Mouse (Mus musculus) ES-Bruce4 (cell line): Measurements from ENCODE around the gene Fbxl8. TPM values are rescaled to one million over a fixed set of nuclear protein-coding genes. Genes with fewer than 3 reads are reported as not detected.

Experiments
- H3K27ac ChIP-seq: 2 replicates; pipeline ENCODE4 v1.5.1; 2012; ENCODE audit warnings: low read length, inconsistent platforms; ENCODE audit not compliant: insufficient read depth
- H3K27me3 ChIP-seq: 2 replicates; pipeline ENCODE4 v1.6.1; 2012; ENCODE audit warnings: mild to moderate bottlenecking, low read length, inconsistent platforms; ENCODE audit not compliant: control insufficient read depth, poor library complexity, insufficient read depth, severe bottlenecking
- H3K36me3 ChIP-seq: 2 replicates; pipeline ENCODE4 v1.6.1; 2012; ENCODE audit warnings: inconsistent platforms, mild to moderate bottlenecking, low read length, moderate library complexity; ENCODE audit not compliant: control insufficient read depth, poor library complexity, insufficient read depth, severe bottlenecking
- H3K4me1 ChIP-seq: one replicate; pipeline ENCODE4 v1.8.1; 2011; ENCODE audit warnings: low read length; ENCODE audit not compliant: control insufficient read depth, insufficient read depth
- H3K4me3 ChIP-seq: 2 replicates; pipeline ENCODE4 v1.5.1; 2011; ENCODE audit warnings: low read depth, mild to moderate bottlenecking, low read length
- H3K9ac ChIP-seq: 2 replicates; pipeline ENCODE4 v1.6.1; 2012; ENCODE audit warnings: low read depth, mild to moderate bottlenecking, inconsistent platforms; ENCODE audit not compliant: poor library complexity, severe bottlenecking
- H3K9me3 ChIP-seq: replicated peaks from 2 replicates; pipeline ENCODE4 v1.6.1; 2012; ENCODE audit warnings: mild to moderate bottlenecking, low read length, inconsistent platforms; ENCODE audit not compliant: control insufficient read depth, poor library complexity, insufficient read depth, severe bottlenecking
- CTCF ChIP-seq: IDR thresholded peaks from one replicate; pipeline ENCODE4 v1.8.1; 2011; ENCODE audit warnings: low read depth, low read length
- EP300 ChIP-seq: IDR thresholded peaks from 2 replicates; pipeline ENCODE4 v1.6.1; 2011; ENCODE audit warnings: low read depth, low read length; ENCODE audit not compliant: insufficient read depth
- POLR2A ChIP-seq: IDR thresholded peaks from one replicate; pipeline ENCODE4 v1.8.1; 2011; ENCODE audit warnings: low read length; ENCODE audit not compliant: insufficient read depth
- polyA plus RNA-seq: library from polyadenylated mRNA; stranded (reverse); fragments of >200 nt; gene quantifications from 2 replicates; pipeline ENCODE4 v1.2.4, GENCODE M21; 2011; ENCODE audit warnings: low read depth; ENCODE audit not compliant: missing spikeins, insufficient read depth, insufficient read length

Gene Fbxl8
- polyA plus RNA-seq, 1 experiment, result 1.5 TPM

DNA sequence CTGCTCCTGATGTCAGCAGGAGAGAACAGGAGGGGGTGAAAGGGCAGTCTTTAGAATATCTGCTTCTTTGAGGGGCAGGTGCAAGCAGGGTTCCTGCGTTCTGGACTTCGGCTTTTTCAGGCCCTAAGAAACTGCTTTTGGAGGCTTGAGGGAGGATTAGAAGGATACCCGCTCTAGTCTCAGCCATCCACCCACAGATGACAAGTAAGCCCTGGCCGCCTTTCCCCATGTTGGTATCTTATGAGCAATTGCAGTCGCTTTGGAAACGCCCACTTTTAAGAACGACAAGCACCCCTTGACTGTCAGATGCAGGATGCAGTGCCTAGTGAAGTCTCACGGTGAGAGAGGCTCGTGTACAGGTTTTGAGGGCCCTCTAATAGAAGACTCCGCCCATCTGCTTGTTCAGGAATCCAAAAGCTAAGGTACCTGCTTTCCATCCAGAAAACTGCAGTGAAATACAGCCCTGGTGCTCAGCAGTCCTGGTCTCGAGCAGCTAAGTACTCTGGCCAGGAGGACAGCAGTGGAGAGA lies 54.3 kb downstream of the Fbxl8 start:
- TF ChIP-seq POLR2A, result no peak
- no peak for TF ChIP-seq EP300
- no peak for TF ChIP-seq CTCF
- Histone ChIP-seq H3K36me3 (no peaks in the 10 kb centered on the region), H3K9ac (no peak overlapping the region), H3K27me3 (no peaks in the 10 kb centered on the region), H3K4me1 (no peaks in the 10 kb centered on the region), H3K27ac (no peak overlapping the region), H3K9me3 (no peaks in the 10 kb centered on the region), H3K4me3 (no peak overlapping the region)

Other genes starting within 250 kb of the Fbxl8 start
- gene Ces3a, start 216.0 kb upstream of the Fbxl8 start, polyA plus RNA-seq, result not detected in 2 replicates
- gene Ces3b, start 180.9 kb upstream of the Fbxl8 start, polyA plus RNA-seq, result not detected in 2 replicates
- gene Ces4a, start 132.8 kb upstream of the Fbxl8 start, polyA plus RNA-seq, result not detected in 2 replicates
- gene Cbfb, start 94.0 kb upstream of the Fbxl8 start, polyA plus RNA-seq, result 77.5 and 85.5 TPM in 2 replicates
- 88.0 and 90.7 TPM in 2 replicates for gene D230025D16Rik, start 39.5 kb upstream of the Fbxl8 start, polyA plus RNA-seq
- gene B3gnt9, start 9.5 kb upstream of the Fbxl8 start, polyA plus RNA-seq, result 0.37 and 0.67 TPM in 2 replicates
- 4.7 and 5.6 TPM in 2 replicates for gene Tradd, start within 50 bp of the Fbxl8 start, polyA plus RNA-seq
- gene Hsf4, start 5.2 kb downstream of the Fbxl8 start, polyA plus RNA-seq, result 1.1 and 1.4 TPM in 2 replicates
- 0.94 and 1.4 TPM in 2 replicates for gene Nol3, start 11.5 kb downstream of the Fbxl8 start, polyA plus RNA-seq
- 8.2 and 9.4 TPM in 2 replicates for gene 4931428F04Rik, start 25.2 kb downstream of the Fbxl8 start, polyA plus RNA-seq
- gene Exoc3l, start 31.5 kb downstream of the Fbxl8 start, polyA plus RNA-seq, result 2.3 and 3.7 TPM in 2 replicates
- gene E2f4, start 33.0 kb downstream of the Fbxl8 start, polyA plus RNA-seq, result 104 and 109 TPM in 2 replicates
- 13.7 and 15.6 TPM in 2 replicates for gene Elmo3, start 41.0 kb downstream of the Fbxl8 start, polyA plus RNA-seq
- 1.5 and 1.9 TPM in 2 replicates for gene Lrrc29, start 61.6 kb downstream of the Fbxl8 start, polyA plus RNA-seq
- 31.8 and 33.3 TPM in 2 replicates for gene Tmem208, start 61.7 kb downstream of the Fbxl8 start, polyA plus RNA-seq
- gene Fhod1, start 83.3 kb downstream of the Fbxl8 start, polyA plus RNA-seq, result 13.0 and 15.4 TPM in 2 replicates
- gene Slc9a5, start 84.2 kb downstream of the Fbxl8 start, polyA plus RNA-seq, result 13.7 and 14.7 TPM in 2 replicates
- 2.6 and 3.2 TPM in 2 replicates for gene Plekhg4, start 108.6 kb downstream of the Fbxl8 start, polyA plus RNA-seq
- gene Kctd19, start 148.9 kb downstream of the Fbxl8 start, polyA plus RNA-seq, result 2.4 and 3.7 TPM in 2 replicates
- 0.35 and 1.3 TPM in 2 replicates for gene Lrrc36, start 148.9 kb downstream of the Fbxl8 start, polyA plus RNA-seq
- 14.4 and 19.0 TPM in 2 replicates for gene Tppp3, start 206.9 kb downstream of the Fbxl8 start, polyA plus RNA-seq
- gene Zdhhc1, start 232.3 kb downstream of the Fbxl8 start, polyA plus RNA-seq, result 6.8 and 9.2 TPM in 2 replicates